Mouse (Mus musculus): ENCODE data around the gene Rnf149. TPM values are rescaled to one million over a fixed set of nuclear protein-coding genes. Genes with fewer than 3 reads are reported as not detected.

The Rnf149 gene
- polyA plus RNA-seq, 1 experiment from 2014 or later = 25.2 TPM

GRCm38 (mm10) chr1:39504261-39504660, 72.9 kb downstream of the Rnf149 start:
- H3K9me3 ChIP-seq (replicated peaks; ENCODE audit: control insufficient read depth, low read length) = no peaks in the 10 kb centered on the region
- H3K36me3 ChIP-seq (replicated peaks; ENCODE audit: control insufficient read depth, insufficient read depth, low read depth, low read length) = no peaks in the 10 kb centered on the region
- no peaks in the 10 kb centered on the region for H3K4me1 ChIP-seq (ENCODE audit: control insufficient read depth, insufficient read depth, low read length)
- peak; percentile 46 for DNase-seq (ENCODE audit: low spot score)
- no peak for ATAC-seq (replicated peaks; ENCODE audit: insufficient number of reproducible peaks, low FRiP score, low TSS enrichment, low read depth)
- no peaks in the 10 kb centered on the region for H3K27me3 ChIP-seq (ENCODE audit: control insufficient read depth, insufficient read depth, low read length)
- no peak overlapping the region for H3K4me2 ChIP-seq (ENCODE audit: low read depth, low read length)
- no peak overlapping the region for H3K4me3 ChIP-seq (ENCODE audit: low read depth, low read length)
- H3K27ac ChIP-seq (replicated peaks; ENCODE audit: low read depth, low read length) = no peak overlapping the region
- H3K9ac ChIP-seq (replicated peaks; ENCODE audit: low read length) = no peak overlapping the region
- WGBS = 10% methylated on average over 1 of the region's 1 CpGs

GRCm38 (mm10) chr1:39502817-39503633, 74.2 kb downstream of the Rnf149 start:
- Histone ChIP-seq H3K9ac (replicated peaks; ENCODE audit: low read length) (no peak overlapping the region), H3K36me3 (replicated peaks; ENCODE audit: control insufficient read depth, insufficient read depth, low read depth, low read length) (no peaks in the 10 kb centered on the region), H3K4me3 (ENCODE audit: low read depth, low read length) (no peak overlapping the region), H3K27ac (replicated peaks; ENCODE audit: low read depth, low read length) (no peak overlapping the region), H3K27me3 (ENCODE audit: control insufficient read depth, insufficient read depth, low read length) (no peaks in the 10 kb centered on the region), H3K4me2 (ENCODE audit: low read depth, low read length) (no peak overlapping the region), H3K9me3 (replicated peaks; ENCODE audit: control insufficient read depth, low read length) (no peaks in the 10 kb centered on the region), H3K4me1 (ENCODE audit: control insufficient read depth, insufficient read depth, low read length) (no peaks in the 10 kb centered on the region)
- 84% methylated on average over 17 of the region's 17 CpGs for WGBS
- ATAC-seq (replicated peaks; ENCODE audit: insufficient number of reproducible peaks, low FRiP score, low TSS enrichment, low read depth) (no peak), DNase-seq (ENCODE audit: low spot score) (no peak)

Other genes starting within 250 kb of the Rnf149 start
- 507 and 521 TPM in 2 replicates for gene Rpl31, start 209.6 kb downstream of the Rnf149 start, polyA plus RNA-seq (2014; fragmentation: Nextera tagmentation; extraction: Ambion mirVana)
- 4.6 and 5.5 TPM in 2 replicates for gene Tbc1d8, start 98.7 kb downstream of the Rnf149 start, polyA plus RNA-seq (2014; fragmentation: Nextera tagmentation; extraction: Ambion mirVana)
- 31.6 and 34.8 TPM in 2 replicates for gene Cnot11, start 42.4 kb downstream of the Rnf149 start, polyA plus RNA-seq (2014; fragmentation: Nextera tagmentation; extraction: Ambion mirVana)
- 0.07 and 0.22 TPM in 2 replicates for gene Creg2, start 74.1 kb upstream of the Rnf149 start, polyA plus RNA-seq (2014; fragmentation: Nextera tagmentation; extraction: Ambion mirVana)
- gene Rfx8, start 143.6 kb upstream of the Rnf149 start, polyA plus RNA-seq (2014; fragmentation: Nextera tagmentation; extraction: Ambion mirVana) = 2.0 and 2.1 TPM in 2 replicates
- gene Gm3646, start 227.9 kb upstream of the Rnf149 start, polyA plus RNA-seq (2014; fragmentation: Nextera tagmentation; extraction: Ambion mirVana) = not detected in 2 replicates

Data from embryonic facial prominence, embryonic 11.5 days (tissue).